Mouse (Mus musculus) cortical plate, adult 2 months (tissue): ENCODE data around the gene Gm9821.

Experiments used
- CTCF ChIP-seq: fragments of 200-500 bp; IDR thresholded peaks from 2 replicates; pipeline ENCODE4 v1.5.1; 2011; ENCODE audit warnings: mild to moderate bottlenecking, control low read depth, low read length; ENCODE audit not compliant: insufficient read depth; ENCODE audit errors: extremely low read depth
- POLR2A ChIP-seq: fragments of 200-500 bp; IDR thresholded peaks from 2 replicates; pipeline ENCODE4 v1.6.1; 2011; ENCODE audit warnings: mild to moderate bottlenecking, low read length, control low read depth; ENCODE audit not compliant: insufficient read depth; ENCODE audit errors: extremely low read depth

DNA sequence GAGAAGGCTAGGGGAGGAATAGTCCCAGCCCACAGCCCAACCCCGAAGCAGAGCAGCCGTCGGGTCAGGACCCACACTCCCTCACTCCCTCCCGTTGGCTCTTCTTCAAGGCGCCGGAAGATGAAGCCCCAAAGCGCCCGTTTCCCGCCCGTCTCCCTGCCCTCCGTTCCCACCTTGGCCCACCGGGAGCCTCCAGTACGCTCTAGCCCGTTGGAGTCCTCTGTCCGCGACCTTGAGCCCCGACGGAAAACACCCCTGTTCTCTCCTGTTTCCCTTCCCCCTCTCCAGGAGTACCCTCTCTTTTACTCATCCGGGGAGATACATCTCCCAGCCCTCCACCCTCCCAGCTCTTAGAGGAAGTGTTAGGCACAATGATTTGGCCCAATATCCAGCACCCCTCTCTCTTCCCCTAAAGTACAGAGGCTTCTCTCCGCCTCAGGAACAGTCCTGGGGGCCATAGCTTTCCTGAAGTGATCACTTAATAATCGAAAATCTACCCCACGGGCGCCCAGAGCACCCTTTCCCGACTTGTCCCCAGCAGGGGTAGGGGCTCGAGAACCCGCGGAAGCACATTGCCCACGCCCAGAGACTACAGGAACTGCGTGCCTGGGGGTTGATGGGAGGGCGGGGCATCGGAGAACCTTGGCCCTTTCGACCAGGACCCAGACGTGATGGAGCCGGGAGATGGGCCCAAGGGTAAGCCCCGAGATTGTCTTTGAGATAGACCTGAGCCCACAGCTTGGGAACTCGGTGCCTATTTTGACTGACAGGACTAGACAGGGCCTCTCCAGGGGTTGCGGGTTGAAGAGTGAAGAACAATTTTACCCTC, 22.7 kb upstream of the Gm9821 start:
- no peak for TF ChIP-seq CTCF
- no peak for TF ChIP-seq POLR2A
